Mouse (Mus musculus) intestine, embryonic 15.5 days (tissue): ENCODE measurements around the gene Mgrn1. TPM values are rescaled to one million over a fixed set of nuclear protein-coding genes. Genes with fewer than 3 reads are reported as not detected.

ENCODE experiments used
- ATAC-seq: fragments of 200-750 bp; cut with Nextera tagmentation; 2 replicates; pipeline ENCODE4 v1.8.0; 2017; ENCODE audit warnings: moderate TSS enrichment, moderate library complexity
- H3K27ac ChIP-seq: fragments of 300-500 bp; sonication (generic); 2 replicates; pipeline ENCODE4 v1.5.1; 2015; ENCODE audit warnings: mild to moderate bottlenecking, inconsistent platforms
- H3K27me3 ChIP-seq: fragments of 300-500 bp; sonication (generic); replicated peaks from 2 replicates; pipeline ENCODE4 v1.6.1; 2015; ENCODE audit warnings: inconsistent platforms
- H3K36me3 ChIP-seq: fragments of 300-500 bp; sonication (generic); 2 replicates; pipeline ENCODE4 v1.6.1; 2015; ENCODE audit warnings: inconsistent platforms
- H3K4me1 ChIP-seq: fragments of 300-500 bp; sonication (generic); replicated peaks from 2 replicates; pipeline ENCODE4 v1.6.1; 2015; ENCODE audit warnings: inconsistent platforms
- H3K4me2 ChIP-seq: fragments of 300-500 bp; sonication (generic); replicated peaks from 2 replicates; pipeline ENCODE4 v1.6.1; 2015; ENCODE audit warnings: mild to moderate bottlenecking, inconsistent platforms
- H3K4me3 ChIP-seq: fragments of 300-500 bp; sonication (generic); replicated peaks from 2 replicates; pipeline ENCODE4 v1.5.1; 2015; ENCODE audit warnings: inconsistent platforms
- H3K9ac ChIP-seq: fragments of 300-500 bp; sonication (generic); 2 replicates; pipeline ENCODE4 v1.6.1; 2015; ENCODE audit warnings: inconsistent platforms
- H3K9me3 ChIP-seq: fragments of 300-500 bp; sonication (generic); 2 replicates; pipeline ENCODE4 v1.6.1; 2016; ENCODE audit warnings: inconsistent platforms
- WGBS: fragments of 180-500 bp; shearing (Covaris S2); methylation state at CpG from one replicate; pipeline ENCODE4 v1.1.7; 2015; 5-methylcytosine and 5-hydroxymethylcytosine counted together
- polyA plus RNA-seq: library from polyadenylated mRNA; unstranded; fragments of >200 nt; fragmentation: Nextera tagmentation; extraction: Ambion mirVana; gene quantifications from 2 replicates; pipeline ENCODE4 v1.2.1, GENCODE M21; 2015

Mgrn1 gene
- polyA plus RNA-seq, 1 experiment from 2014 or later: 71.2 TPM

- peak overlapping the region; percentile 10; the same call in 1 of the 2 replicates for H3K9ac ChIP-seq
These were observed 4.4 kb upstream of the Mgrn1 start for GRCm38 (mm10) chr16:4881400-4882351.

GRCm38 (mm10) chr16:4884930-4885329, 1.1 kb upstream of the Mgrn1 start:
- H3K9ac ChIP-seq: no peak overlapping the region
- H3K27ac ChIP-seq: no peak overlapping the region
- H3K4me2 ChIP-seq: peak overlapping the region; percentile 80
- no peaks in the 10 kb centered on the region for H3K27me3 ChIP-seq
- peak overlapping the region; percentile 73 for H3K4me3 ChIP-seq
- peaks cover 26% of the 10 kb centered on the region for H3K4me1 ChIP-seq
- ATAC-seq: no peak
- WGBS: 92% methylated on average over 10 of the region's 10 CpGs
- H3K36me3 ChIP-seq: no peaks in the 10 kb centered on the region
- no peaks in the 10 kb centered on the region for H3K9me3 ChIP-seq

More at GRCm38 (mm10) chr16:4881400-4882351, 4.4 kb upstream of the Mgrn1 start:
- no peak for ATAC-seq
- Histone ChIP-seq H3K4me1 (peaks cover 30% of the 10 kb centered on the region), H3K4me2 (peak overlapping the region; percentile 77), H3K4me3 (peak overlapping the region; percentile 83), H3K9me3 (no peaks in the 10 kb centered on the region), H3K27ac (peak overlapping the region; percentile 95; the same call in 1 of the 2 replicates), H3K27me3 (no peaks in the 10 kb centered on the region), H3K36me3 (no peaks in the 10 kb centered on the region)
- WGBS: 70% methylated on average over 10 of the region's 10 CpGs

DNA sequence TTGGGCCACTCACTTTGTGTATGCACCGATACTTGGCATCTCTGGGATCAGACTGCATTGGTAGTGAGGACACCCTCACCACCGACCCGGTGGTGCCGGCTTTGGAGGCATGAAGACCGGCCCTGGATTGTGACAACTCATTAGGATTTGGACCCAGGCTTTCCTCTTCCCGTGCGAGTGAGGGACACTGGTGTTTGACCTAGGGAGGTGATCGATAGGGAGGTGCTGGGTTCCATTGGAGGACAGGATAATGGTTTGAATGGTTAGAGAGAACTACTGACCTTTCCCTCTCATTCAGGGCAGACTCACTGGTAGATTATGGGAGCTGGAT, 606 bp downstream of the Mgrn1 start:
- peak overlapping the region; percentile 88 for H3K27ac ChIP-seq
- peak overlapping the region; percentile 73 for H3K4me3 ChIP-seq
- no peak for ATAC-seq
- H3K4me2 ChIP-seq: peak overlapping the region; percentile 80
- H3K36me3 ChIP-seq: no peaks in the 10 kb centered on the region
- peaks cover 22% of the 10 kb centered on the region for H3K4me1 ChIP-seq
- no peaks in the 10 kb centered on the region for H3K27me3 ChIP-seq
- H3K9ac ChIP-seq: peak overlapping the region; percentile 91
- WGBS: 2% methylated on average over 8 of the region's 8 CpGs
- no peaks in the 10 kb centered on the region for H3K9me3 ChIP-seq

- peaks cover 16% of the 10 kb centered on the region for H3K4me1 ChIP-seq
- no peak overlapping the region for H3K27ac ChIP-seq
- H3K9me3 ChIP-seq: no peaks in the 10 kb centered on the region
- no peaks in the 10 kb centered on the region for H3K36me3 ChIP-seq
- H3K4me2 ChIP-seq: no peak overlapping the region
- no peak overlapping the region for H3K4me3 ChIP-seq
- no peak overlapping the region for H3K9ac ChIP-seq
- ATAC-seq: no peak
- 48% methylated on average over 4 of the region's 4 CpGs for WGBS
- H3K27me3 ChIP-seq: no peaks in the 10 kb centered on the region
These were observed 4.2 kb downstream of the Mgrn1 start for GRCm38 (mm10) chr16:4890201-4890709.

DNA sequence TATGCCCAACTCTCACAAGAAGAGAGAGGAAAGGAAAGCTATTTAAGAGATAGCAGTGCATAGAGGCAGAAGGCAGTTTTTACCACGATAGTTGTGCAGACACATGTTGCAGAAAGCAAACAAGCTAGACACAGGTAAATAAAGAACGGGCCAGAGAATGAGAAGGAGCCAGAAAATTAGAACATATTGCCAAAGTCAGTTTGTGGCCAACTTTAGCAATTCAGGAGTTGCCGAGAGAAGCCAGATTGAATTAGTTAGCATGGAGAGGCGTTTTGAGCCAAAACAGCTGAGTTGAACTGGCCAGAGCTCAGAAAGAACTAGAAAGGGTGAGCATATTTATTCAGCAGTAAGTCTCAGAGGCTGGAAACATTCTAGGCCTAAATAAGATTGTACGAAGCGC, 6.1 kb downstream of the Mgrn1 start:
- H3K4me1 ChIP-seq: peaks cover 17% of the 10 kb centered on the region

GRCm38 (mm10) chr16:4894201-4894908, 8.3 kb downstream of the Mgrn1 start:
- Histone ChIP-seq H3K36me3 (no peaks in the 10 kb centered on the region), H3K27ac (no peak overlapping the region), H3K9ac (no peak overlapping the region), H3K9me3 (no peaks in the 10 kb centered on the region), H3K27me3 (no peaks in the 10 kb centered on the region), H3K4me3 (no peak overlapping the region), H3K4me2 (no peak overlapping the region), H3K4me1 (peaks cover 14% of the 10 kb centered on the region)
- WGBS: 80% methylated on average over 7 of the region's 7 CpGs
- ATAC-seq: no peak

More for the DNA sequence above, 6.1 kb downstream of the Mgrn1 start:
- no peak overlapping the region for H3K4me3 ChIP-seq
- H3K9ac ChIP-seq: no peak overlapping the region
- H3K27ac ChIP-seq: no peak overlapping the region
- no peaks in the 10 kb centered on the region for H3K36me3 ChIP-seq
- no peak for ATAC-seq
- H3K4me2 ChIP-seq: no peak overlapping the region
- no peaks in the 10 kb centered on the region for H3K27me3 ChIP-seq
- WGBS: 88% methylated on average over 6 of the region's 6 CpGs
- H3K9me3 ChIP-seq: no peaks in the 10 kb centered on the region

DNA sequence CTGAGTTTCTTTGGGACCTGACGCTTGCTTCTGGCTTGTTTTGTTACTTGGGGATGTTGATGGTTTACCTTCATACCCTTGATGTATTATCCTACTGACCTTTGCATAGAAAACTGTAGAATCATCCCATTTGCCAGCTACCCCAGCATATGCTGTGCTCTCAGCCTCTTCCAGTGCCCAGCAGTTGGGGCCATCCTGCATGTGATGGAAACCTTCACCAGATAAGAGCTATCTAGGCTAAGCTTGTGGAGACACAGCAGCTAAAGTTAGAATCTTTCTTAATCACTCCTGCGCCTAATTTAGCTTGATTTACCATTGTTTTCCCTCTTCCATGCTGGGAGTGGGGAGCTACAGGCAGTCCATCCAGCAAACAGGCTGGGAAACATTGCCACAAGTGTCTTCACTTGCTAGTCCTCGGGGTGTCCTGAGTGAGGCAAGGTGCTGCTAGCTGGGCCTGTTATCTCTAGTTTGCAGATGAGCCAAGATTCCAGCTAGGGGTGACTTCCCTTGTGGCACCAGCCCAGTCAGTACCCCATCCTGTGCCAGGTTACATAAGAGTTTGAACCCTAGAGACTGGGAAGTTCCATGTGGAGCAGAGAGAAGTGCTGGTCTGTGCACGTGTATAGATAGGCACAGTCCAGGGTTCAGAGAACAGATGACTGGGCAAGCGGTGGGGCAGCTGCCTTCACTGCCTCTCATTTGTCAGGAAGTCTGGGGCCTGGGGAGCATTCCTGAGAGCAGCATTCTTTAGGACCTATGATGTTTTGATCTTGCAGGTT, 10.4 kb downstream of the Mgrn1 start:
- no peaks in the 10 kb centered on the region for H3K36me3 ChIP-seq
- H3K27me3 ChIP-seq: no peaks in the 10 kb centered on the region
- no peak overlapping the region for H3K9ac ChIP-seq
- WGBS: 62% methylated on average over 5 of the region's 5 CpGs
- peaks cover 17% of the 10 kb centered on the region for H3K4me1 ChIP-seq
- no peaks in the 10 kb centered on the region for H3K9me3 ChIP-seq
- ATAC-seq: peak; percentile 92
- H3K4me3 ChIP-seq: no peak overlapping the region
- 0 out of 2 replicates have a peak overlapping the region, but pooled peaks have one; percentile 48 for H3K27ac ChIP-seq
- H3K4me2 ChIP-seq: no peak overlapping the region; the same call in 1 of the 2 replicates

DNA sequence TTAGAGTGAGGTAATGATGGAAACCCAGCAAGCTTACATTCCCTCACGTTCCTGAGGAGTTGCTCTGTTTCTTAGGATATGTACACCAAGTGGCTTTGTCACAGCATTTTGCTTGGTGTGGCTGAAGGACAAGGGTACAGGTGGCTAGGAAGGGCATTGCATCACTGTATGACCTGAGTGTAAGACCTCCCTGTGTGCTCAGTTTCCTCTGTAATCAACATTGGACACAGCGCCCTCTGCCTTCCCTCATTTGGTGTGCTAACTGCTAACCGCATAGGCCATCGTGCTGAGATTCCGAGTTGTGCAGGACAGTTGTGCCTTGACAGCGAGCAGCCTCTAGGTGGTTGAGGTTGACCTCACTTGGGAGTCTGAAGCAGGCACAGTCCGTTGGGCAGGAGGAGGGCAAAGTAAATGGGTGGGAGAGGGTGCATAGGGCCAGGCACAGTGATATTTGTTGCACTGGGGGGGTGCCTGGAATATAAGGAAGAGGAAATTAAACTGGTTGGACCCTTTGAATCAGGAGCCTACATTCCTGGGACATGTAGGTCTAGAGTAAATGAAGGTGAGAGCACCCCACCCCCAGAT, 11.2 kb downstream of the Mgrn1 start:
- H3K4me2 ChIP-seq: no peak overlapping the region
- WGBS: 71% methylated on average over 7 of the region's 7 CpGs
- no peaks in the 10 kb centered on the region for H3K36me3 ChIP-seq
- H3K4me3 ChIP-seq: no peak overlapping the region
- peaks cover 17% of the 10 kb centered on the region for H3K4me1 ChIP-seq
- no peak overlapping the region for H3K27ac ChIP-seq
- no peaks in the 10 kb centered on the region for H3K27me3 ChIP-seq
- H3K9me3 ChIP-seq: no peaks in the 10 kb centered on the region
- peak; percentile 24; the same call in 1 of the 2 replicates for ATAC-seq
- H3K9ac ChIP-seq: no peak overlapping the region

DNA sequence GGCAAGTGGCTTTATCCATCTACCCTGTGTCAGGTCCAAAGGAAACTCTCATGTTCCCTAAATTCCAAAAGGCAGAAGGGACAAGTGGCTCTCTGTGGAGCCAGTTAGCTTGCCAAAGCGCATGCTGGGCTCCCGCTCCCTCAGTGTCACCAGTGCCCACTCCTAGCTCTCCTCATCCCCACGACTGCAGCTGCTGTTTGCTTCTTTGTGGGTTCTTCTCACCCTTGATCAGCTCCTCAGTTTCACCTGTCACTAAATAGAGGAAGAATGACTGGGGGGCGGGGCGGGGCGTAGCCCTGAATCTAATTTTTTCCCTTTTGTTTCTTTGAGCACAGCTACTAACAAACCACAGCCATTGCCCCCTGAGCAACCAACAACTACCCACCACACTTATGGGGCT, 12.8 kb downstream of the Mgrn1 start:
- H3K4me2 ChIP-seq: no peak overlapping the region

GRCm38 (mm10) chr16:4899711-4900110, 13.7 kb downstream of the Mgrn1 start:
- Histone ChIP-seq H3K9me3 (no peaks in the 10 kb centered on the region), H3K27me3 (no peaks in the 10 kb centered on the region), H3K36me3 (no peaks in the 10 kb centered on the region), H3K4me3 (no peak overlapping the region), H3K4me2 (no peak overlapping the region), H3K4me1 (peaks cover 29% of the 10 kb centered on the region), H3K27ac (no peak overlapping the region; the same call in 1 of the 2 replicates), H3K9ac (no peak overlapping the region)
- 42% methylated on average over 2 of the region's 2 CpGs for WGBS
- ATAC-seq: no peak

More for the DNA sequence above, 12.8 kb downstream of the Mgrn1 start:
- 87% methylated on average over 6 of the region's 6 CpGs for WGBS
- Histone ChIP-seq H3K4me3 (no peak overlapping the region), H3K27ac (no peak overlapping the region), H3K9ac (no peak overlapping the region), H3K27me3 (no peaks in the 10 kb centered on the region), H3K36me3 (no peaks in the 10 kb centered on the region), H3K9me3 (no peaks in the 10 kb centered on the region), H3K4me1 (peaks cover 27% of the 10 kb centered on the region)
- no peak for ATAC-seq

- H3K9ac ChIP-seq: no peak overlapping the region
- WGBS: 66% methylated on average over 7 of the region's 7 CpGs
These were observed 15.1 kb downstream of the Mgrn1 start for GRCm38 (mm10) chr16:4901167-4901566.

More at GRCm38 (mm10) chr16:4901167-4901566, 15.1 kb downstream of the Mgrn1 start:
- Histone ChIP-seq H3K4me2 (no peak overlapping the region), H3K36me3 (no peaks in the 10 kb centered on the region), H3K9me3 (no peaks in the 10 kb centered on the region), H3K27me3 (no peaks in the 10 kb centered on the region), H3K4me1 (peaks cover 31% of the 10 kb centered on the region), H3K4me3 (no peak overlapping the region), H3K27ac (no peak overlapping the region)
- ATAC-seq: no peak
